Mouse (Mus musculus): ENCODE data around the gene Arfip1.
"Not testable (repeated sequence)": the region's sequence is repeated elsewhere in the genome, so short reads cannot be mapped to it uniquely, and the experiment has no call there.

Arfip1 gene

DNA sequence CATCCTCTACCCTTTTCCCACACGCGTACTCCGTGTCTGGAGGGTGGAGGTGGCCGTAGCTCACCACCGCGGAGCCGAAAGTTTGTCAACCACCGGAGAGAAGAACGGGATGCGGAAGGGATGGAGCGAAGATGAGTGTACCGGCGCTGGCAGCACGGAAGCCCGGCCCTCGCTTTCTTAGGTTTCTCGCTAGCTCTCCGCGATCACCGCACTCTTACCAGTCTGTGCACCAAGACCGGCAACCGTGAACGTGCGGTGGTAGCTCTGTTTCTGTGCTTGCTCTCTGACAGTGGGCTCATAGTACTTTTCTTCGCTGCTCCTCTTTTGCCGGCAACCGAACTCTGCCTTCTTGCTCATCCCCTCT is 470 bp upstream of the Arfip1 start:
- in situ Hi-C loops (cut with MboI, MseI): loop anchor here (25.0 kb wide), 1 partner anchor 1521 kb away; the partner anchor contains the start of gene Plrg1

DNA sequence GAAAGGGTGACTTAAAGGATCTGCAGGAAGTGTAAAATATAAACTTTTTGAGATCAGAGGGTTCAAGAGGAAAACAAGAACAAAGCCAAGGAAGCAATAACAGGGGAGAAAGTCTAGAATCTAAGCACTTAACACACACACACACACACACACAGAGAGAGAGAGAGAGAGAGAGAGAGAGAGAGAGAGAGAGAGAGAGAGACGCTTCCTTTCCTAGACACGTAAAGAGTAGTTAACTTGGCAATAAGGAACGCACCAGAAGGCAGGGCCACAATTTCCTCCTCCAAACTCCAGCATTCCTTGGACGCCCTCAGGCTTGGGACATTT is 766 bp downstream of the Arfip1 start:
- in situ Hi-C loops (cut with MboI, MseI): loop anchor here (25.0 kb wide), 1 partner anchor 1519 kb away; the partner anchor contains the start of gene Plrg1

DNA sequence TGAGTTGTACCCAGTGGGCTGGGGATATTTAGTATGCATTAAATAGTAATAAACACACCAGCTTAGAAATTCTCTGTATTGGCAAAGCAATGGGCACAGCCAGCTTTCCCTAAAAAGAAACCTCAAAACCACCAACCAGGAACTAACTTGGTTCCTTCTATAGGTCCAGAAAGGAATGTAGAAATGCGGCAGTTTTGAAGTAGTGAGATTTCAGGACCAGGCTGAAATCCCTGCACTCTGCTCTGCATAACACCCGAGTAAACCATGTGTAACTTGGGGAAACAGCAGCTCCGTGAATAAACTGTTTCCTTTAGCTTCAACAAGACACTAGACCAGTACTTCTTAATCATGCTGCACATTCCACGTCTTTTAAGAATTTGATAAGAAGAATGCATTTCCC is 1.7 kb downstream of the Arfip1 start:
- in situ Hi-C loops (cut with MboI, MseI): loop anchor here (25.0 kb wide), 1 partner anchor 1518 kb away; the partner anchor contains the start of gene Plrg1

DNA sequence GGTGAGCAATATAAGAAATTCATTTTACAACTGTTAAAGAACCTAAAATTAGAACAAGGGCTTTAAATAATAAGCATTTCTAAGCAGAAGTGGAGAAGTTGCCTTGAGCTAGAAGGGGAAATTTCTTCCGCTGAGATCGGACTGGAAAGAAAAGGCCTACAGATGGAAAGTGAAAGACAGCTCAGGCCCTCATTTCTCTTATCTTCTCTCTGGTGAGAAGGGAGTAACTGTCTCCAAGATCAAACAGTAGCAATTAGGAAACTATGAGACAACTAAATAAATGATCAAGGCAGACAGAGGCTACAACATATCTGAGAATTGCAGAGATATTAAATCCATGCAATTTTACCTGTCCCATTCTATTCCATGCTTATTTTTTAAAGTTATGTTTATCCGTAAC is 11.9 kb downstream of the Arfip1 start:
- in situ Hi-C loops (cut with MboI, MseI): no loop called here

DNA sequence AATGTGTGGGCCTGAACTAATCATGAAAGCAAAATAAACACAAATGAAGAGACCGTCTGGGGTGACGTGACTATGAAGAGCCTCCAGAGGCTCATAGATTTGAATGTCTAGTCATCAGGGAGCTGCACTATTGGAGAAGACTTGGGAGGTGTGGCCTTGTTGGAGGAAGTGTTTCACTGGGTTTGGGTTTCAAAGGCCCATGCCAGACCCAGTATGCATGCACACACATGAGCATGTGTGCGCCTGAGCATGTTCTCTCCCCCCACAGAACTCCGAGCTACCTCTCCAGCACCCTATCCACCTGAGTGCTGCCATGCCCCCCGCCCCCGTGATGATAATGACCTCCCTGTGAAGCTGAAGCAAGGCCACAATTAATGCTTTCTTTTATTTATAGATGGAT is 12.8 kb downstream of the Arfip1 start:
- in situ Hi-C loops (cut with MboI, MseI): no loop called here

DNA sequence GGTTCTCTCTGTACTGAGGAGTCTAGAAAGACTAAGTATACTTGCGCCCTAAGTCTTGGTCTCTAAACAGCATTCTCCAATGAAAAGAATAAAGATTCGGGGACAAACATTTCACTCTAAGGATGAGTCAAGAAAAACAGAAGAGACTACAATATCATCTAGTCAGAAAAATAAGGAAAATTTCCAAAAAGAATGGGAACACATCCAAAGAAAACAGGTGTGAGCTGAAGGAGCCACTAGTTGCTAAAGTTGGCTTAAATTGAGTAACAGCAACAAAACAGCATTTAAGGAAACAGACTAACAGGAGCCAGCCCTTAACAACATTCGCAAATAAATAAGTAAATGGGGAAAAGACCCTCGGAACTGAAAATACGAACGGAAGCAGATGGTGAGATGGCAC is 13.9 kb downstream of the Arfip1 start:
- in situ Hi-C loops (cut with MboI, MseI): no loop called here

DNA sequence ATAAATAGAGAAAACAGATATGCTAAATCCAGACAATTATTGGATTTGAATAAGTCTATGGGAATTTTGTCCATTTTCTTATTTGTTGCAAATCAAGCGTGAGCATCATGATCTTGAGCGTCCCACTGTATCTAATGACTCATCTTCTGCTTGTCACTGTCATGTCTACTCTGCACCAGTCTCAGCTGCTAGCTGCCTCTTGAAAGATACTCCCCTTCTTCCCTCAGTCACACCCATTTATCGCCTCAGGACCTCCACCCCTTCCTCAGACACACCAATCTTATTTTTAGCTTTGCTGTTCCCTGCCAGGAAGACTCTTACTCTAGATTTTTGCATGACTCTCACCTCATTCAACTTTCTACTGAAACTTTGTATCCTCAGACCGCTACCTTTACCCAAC is 19.0 kb downstream of the Arfip1 start:
- in situ Hi-C loops (cut with MboI, MseI): no loop called here

DNA sequence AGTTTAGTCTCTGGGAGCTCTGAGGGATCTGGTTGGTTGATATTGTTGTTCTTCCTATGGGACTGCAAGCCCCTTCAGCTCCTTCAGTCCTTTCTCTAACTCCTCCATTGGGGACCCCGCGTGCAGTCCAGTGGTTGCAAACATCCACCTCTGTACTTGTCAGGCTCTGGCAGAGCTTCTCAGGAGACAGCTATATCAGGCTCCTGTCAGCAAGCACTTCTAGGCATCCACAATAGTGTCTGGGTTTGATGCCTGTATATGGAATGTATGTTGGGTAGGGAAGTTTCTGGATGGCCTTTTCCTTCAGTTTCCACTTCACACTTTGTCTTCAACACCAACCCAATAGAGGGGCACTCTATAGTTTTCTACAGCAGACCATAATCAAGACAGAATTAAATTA is 19.5 kb downstream of the Arfip1 start:
- in situ Hi-C loops (cut with MboI, MseI): not testable (repeated sequence)

DNA sequence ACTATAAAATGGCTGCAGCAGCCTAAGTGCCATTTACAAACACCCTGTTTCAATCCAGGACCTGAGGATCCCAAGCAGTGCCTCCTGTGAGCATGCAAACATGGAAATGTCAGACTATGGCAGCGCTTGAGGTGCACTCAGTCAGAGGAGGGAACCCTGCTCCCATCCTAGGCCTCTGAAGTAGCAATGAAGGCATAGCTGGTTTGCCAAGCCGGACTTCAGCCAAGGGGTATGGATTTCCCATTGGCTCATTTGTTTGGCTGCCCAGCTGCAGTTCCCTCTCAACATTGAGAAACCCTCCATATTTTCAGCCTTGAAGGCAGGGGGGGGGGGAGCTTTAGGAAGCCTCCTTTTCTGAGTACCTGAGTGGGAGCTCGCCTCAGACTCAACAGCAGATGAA is 24.1 kb downstream of the Arfip1 start:
- in situ Hi-C loops (cut with MboI, MseI): no loop called here

DNA sequence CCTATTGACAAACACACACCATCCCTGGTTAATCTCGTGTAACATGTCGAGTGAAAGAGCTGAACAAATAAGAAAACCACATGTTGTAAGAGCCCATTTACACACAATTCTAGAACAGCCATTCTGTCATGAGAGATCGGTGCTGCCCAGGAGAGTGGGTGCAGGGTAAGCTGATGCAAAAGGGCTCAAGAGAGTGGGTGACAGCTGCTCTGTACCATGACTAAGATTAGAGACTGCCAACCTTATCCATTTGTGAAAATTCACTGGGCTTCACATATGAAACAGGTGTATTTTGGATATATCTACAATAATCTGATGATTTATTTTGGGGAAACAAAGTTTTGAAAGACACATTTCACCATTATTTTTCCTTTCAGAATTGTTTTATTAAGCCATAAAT is 26.6 kb downstream of the Arfip1 start:
- in situ Hi-C loops (cut with MboI, MseI): no loop called here

DNA sequence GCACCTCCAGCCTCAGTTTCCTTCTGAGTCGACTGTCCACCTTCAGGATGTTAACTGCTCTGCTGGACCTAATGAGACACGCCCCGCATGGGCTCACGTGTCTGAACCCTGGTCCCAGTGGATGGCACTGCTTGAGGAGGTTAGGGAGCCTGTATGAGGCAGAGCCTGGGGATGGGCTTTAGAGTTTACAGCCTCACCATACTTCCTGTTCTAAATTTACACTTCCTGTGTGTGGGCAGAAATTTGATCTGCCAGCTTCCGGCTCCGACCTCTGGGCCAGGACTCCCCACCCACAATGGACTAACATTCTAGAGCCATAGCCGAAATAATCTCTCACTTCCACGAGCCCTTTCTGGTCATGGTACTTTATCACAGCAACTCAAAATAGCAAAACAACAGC is 35.2 kb downstream of the Arfip1 start:
- in situ Hi-C loops (cut with MboI, MseI): no loop called here

DNA sequence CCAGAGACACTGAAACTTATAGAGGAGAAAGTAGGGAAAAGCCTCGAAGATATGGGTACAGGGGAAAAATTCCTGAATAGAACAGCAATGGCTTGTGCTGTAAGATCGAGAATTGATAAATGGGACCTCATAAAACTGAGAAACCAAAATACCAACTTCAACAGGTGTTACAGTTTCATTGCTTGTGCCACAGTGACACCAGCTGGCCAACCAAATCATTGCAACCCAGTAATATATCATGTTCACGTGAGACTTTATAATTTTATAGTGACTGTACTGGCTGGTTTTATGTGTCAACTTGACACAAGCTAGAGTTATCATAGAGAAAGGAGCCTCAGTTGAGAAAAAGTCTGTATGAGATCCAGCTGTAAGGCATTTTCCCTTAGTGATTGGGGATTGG is 40.0 kb downstream of the Arfip1 start:
- in situ Hi-C loops (cut with MboI, MseI): loop anchor here (5.0 kb wide), 1 partner anchor 385 kb away; the partner anchor contains the start of gene Mnd1

DNA sequence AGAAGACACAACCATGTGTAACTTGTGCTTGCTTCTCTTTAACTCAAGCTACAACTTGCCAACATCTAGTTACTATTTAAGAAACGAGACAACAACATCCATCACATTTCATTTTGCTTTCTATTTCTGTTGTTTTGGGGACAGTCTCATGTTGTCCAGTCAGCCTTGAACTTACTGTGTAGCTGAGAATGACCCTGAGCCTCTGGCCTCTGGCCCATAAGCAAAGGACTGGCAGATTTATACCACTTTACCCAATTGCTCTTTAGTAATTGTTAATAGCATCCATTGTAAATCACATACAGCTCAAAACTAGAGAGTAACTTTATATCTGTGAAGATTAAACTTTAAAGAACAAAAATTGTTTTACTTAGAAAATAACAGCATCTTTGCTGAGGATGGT is 40.5 kb downstream of the Arfip1 start:
- in situ Hi-C loops (cut with MboI, MseI): loop anchor here (5.0 kb wide), 1 partner anchor 385 kb away; the partner anchor contains the start of gene Mnd1

DNA sequence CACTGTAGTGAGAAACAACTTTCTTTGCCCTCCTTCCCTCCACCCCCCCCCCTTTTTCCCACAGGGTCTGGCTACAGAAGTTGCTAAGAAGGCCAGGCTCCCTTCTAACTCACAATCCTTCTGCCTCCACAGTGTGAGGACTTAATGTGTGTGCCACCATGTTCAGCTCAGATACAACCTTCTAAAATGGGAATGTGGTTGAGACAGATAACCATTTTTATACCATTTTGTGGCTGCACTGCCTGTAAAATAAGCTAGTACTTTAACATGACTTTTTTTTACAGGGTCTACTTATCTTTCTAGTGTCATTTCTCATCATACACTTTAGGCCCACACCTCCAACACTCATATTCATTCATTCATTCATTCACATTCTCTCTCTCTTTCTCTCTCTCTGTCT is 41.8 kb downstream of the Arfip1 start:
- in situ Hi-C loops (cut with MboI, MseI): loop anchor here (5.0 kb wide), 1 partner anchor 383 kb away; the partner anchor contains the start of gene Mnd1

DNA sequence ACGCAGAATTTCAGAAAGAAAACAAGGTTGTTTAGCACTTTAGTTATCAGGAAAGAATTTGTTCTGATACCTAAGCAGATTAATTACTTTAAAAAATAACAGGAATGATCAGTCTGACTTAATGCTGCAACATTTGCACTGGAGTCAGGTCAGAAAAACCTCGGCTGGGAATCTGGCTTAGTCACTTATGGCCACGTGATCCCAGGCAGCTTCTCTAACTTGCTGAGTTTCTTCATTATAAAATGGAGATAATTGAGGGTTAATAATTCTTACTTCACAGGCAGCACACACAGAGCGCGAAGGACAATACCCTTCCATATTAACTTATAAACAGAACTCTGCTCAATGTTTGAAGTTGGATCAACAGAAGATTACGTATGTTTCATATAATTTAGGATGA is 45.4 kb downstream of the Arfip1 start:
- in situ Hi-C loops (cut with MboI, MseI): no loop called here

DNA sequence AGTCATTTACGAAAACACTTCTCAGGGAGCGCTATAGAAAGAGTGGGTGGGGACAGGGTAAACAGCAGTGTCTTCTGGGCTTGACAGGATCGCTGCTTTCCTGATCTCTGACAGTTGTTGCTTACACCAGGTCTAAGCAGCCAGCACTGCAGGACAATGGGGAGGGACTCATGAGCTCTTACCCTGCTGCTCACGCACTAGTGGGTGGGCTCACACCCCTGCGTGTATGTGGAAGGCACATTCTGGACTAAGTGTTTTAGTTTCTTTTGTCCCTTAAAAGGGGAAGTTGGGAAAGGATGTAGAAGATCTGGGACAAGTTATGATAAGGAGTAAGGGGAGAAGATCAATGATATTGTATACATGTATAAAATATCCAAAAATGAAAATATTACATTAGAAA is 49.2 kb downstream of the Arfip1 start:
- in situ Hi-C loops (cut with MboI, MseI): loop anchor here (5.0 kb wide), 1 partner anchor 176 kb away; no protein-coding TSS in a partner anchor

DNA sequence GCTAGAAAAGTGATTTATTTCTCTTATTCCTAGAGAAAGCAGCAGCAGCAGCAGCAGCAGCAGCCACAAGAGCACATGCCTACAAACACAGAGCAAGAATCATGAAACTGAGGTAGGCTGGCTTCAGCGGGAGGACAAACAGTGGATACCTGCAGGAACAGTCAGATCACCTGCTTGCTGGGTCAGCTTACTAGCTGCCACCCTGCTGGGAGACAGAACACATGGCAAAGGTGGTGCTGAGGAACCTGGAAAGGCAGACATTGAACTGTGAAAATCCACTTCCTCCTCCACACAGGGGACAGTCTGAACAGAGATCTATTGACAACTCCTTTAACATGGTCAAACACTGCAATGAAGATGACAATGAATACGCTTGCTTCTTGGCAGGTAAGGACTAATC is 53.4 kb downstream of the Arfip1 start:
- in situ Hi-C loops (cut with MboI, MseI): loop anchor here (10.0 kb wide), 1 partner anchor 1136 kb away; no protein-coding TSS in a partner anchor

DNA sequence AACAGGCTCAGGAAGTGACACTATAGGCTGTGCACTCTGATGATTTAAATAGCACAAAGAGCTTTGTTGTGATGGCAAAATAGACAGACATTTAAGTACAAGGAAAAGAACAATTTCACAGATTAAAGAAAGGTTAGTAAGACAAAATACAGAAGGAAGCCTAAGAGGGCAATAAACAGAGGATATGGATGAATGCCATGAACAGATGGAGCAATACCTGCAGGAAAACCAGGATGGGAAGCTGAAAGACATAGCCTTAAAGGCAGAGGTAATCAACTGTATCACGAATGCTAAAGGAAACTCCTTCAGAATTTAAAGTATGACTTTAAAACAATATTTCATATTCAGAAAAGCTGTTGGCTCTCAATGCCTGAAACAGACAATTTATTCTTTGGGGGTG is 57.5 kb downstream of the Arfip1 start:
- in situ Hi-C loops (cut with MboI, MseI): loop anchor here (10.0 kb wide), 1 partner anchor 1140 kb away; no protein-coding TSS in a partner anchor

DNA sequence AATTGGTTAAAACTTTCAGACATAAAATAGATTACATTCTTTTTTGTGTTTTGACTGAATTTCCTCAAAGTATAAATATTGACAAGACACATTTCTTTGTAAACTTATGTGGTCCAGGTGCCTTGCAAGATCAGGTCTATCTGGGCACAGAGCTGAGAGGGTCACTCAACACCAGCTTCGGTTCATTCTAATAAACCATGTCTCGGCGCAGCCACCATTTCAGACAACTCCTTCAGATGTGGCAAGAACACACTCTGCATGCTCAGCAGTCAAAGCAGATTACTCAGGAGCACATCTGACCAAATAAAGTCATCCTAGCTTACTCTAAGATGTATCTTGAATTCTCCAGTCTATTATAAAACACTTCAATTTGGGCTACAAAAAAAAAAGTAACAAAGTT is 66.3 kb downstream of the Arfip1 start:
- in situ Hi-C loops (cut with MboI, MseI): no loop called here

DNA sequence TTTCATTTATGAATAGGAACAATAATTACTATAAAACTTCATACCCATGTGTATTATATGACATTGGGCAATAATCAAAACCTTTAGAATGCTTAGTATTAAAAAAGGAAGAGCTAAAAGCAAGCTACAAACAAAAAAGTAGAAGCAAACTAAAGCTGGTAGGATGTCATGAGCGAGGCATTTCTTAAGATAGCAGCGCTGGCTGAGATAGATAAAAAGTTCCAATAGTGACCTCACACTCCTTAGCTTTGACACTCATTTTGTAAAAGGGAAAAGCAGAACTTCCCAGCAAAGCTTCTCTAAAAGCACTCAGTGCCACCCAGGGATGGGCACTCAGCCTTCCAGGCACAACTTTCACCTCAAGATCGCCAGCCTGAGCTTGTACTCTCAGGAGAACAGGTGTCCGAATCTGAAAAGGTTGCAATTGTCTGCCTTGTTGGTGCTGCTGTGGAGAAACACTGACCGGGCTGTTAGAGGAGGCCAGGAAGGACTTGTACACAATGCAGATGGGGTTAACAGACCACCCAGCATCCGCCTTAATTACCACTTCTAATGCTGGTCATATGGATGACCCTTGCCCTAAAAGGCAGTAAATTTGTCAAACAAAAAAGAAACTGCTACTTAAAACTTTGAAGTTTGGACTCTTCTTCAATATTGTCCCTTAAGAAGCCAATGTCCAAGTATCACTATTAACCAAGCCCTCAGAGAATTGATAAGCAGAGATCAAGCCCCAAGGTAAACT is 69.5 kb downstream of the Arfip1 start:
- in situ Hi-C loops (cut with MboI, MseI): no loop called here

DNA sequence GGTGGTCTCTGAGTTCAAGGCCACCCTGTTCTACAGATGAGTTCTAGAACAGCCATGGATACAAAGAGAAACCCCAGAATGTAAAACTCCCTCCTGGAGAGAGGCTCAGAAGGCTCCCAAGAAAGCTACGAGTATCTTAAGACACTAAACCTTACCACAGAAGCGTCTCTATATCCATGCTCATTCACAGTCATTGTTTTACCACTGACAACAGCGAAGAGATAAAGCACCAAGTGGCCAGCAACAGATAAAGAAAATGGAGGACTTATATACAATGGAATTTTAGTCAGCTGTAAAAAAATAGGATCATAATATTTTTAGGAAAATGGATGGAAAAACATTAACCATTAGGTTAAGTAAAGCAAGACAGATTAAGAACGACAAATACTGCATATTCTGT is 77.2 kb downstream of the Arfip1 start:
- in situ Hi-C loops (cut with MboI, MseI): no loop called here

DNA sequence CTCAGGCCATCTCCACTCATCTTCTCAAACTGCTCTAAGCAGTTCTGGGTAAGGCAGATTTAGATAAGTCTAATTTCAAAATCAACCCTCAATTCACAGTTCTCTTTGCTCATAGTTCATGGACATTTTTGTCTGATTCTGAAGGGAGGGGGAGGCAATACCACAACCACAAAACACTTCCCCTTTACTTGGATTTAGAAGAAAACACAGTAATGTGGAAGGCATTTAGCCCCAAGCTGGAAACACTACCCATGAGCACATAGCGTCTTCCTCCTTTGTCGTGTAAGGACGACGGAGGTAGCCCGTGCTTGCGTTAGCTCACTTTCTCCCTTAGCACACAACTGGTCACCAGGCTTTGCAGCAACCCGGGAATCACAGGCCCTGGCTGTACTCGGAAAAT is 78.1 kb downstream of the Arfip1 start:
- in situ Hi-C loops (cut with MboI, MseI): no loop called here

DNA sequence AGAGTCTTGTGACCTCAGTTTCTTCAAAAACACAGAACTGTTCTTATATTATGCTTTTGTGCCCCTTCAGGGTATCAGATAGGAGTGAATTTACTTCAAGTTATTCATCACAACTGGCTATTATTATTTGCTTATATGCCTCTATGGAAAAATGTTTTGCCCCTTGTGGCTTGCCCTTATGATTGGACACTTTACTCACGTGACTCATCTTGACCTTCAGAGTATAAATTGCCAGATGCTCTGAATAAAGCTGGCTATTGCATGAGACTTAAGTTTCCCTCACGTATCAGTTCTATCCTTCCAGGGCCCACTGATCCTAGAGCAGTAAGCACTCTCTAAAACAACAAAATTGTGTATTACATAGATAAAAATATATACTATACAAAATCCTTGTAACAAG is 80.3 kb downstream of the Arfip1 start:
- in situ Hi-C loops (cut with MboI, MseI): no loop called here

DNA sequence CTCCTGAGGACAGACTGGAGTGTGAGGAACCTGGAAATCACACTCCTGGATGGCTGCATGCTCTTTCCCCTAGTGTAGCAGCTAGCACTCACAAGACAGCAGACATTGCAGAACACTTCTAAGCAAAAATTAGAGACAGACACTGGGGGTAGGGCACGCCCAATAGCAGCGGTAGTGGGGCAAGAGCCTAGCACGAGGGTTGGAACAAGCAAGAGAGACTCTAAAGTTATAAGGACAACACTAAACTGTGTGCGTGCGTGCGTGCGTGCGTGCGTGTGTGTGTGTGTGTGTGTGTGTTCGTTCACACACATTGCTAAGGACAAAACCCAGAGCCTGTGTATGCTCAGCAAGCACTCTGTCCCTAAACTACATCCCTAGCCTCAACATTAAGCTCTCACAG is 81.9 kb downstream of the Arfip1 start:
- in situ Hi-C loops (cut with MboI, MseI): no loop called here

All from T-helper 2 cell (primary cell).